Comparison of ENCODE assay signal across 16 mouse cellular contexts in the genomic region with DNA sequence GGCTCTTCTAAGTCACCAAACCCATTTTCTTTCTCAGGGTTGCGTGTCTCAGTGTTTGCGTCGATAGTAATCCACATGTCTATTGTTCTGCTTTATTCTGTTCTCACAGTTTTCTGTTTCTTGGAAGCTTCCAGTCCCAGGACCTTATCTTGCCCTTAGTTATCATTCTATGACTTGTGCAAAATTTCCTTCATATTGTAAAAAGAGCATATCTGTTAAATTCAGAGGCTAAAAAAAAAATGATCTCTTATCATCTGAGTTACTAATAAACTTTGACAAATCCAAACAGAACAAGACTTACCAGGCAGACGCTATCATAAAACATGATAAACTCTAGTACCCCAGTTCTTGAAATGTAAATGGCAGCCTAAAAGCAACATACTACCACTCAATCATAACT.
"Had no signal": no experiment of that assay in that cellular context is flagged by ENCODE, and none has a peak within 500 bp of the region (broad histone marks: within the 10 kb centered on the region; RNA-seq: fewer than 3 reads in every experiment).

No protein-coding gene starts in this region.

- H3K27ac ChIP-seq: neural tube, embryonic 12.5 days; neural tube, embryonic 13.5 days; neural tube, embryonic 15.5 days; stomach, embryonic 15.5 days; stomach, postnatal 0 days had no signal

- H3K4me1 ChIP-seq: neural tube, embryonic 12.5 days; neural tube, embryonic 13.5 days; neural tube, embryonic 15.5 days; stomach, embryonic 15.5 days had no signal

- H3K9ac ChIP-seq: neural tube, embryonic 12.5 days; neural tube, embryonic 13.5 days; neural tube, embryonic 15.5 days; stomach, embryonic 15.5 days had no signal

- H3K27me3 ChIP-seq: neural tube, embryonic 12.5 days; neural tube, embryonic 13.5 days; neural tube, embryonic 15.5 days; stomach, embryonic 15.5 days had no signal

- H3K4me3 ChIP-seq: neural tube, embryonic 12.5 days; neural tube, embryonic 13.5 days; neural tube, embryonic 15.5 days; stomach, embryonic 15.5 days had no signal

- DNase-seq: retina, postnatal 1 day; right cerebral cortex, adult 18-20 months; right cerebral cortex, postnatal 14 days; right cerebral cortex, postnatal 25 days; right cerebral cortex, postnatal 4 days; spleen, adult 18-20 months; thymus, adult 2 months; thymus, postnatal 14 days; thymus, postnatal 25 days; thymus, postnatal 36 days; thymus, postnatal 4 days had no signal

- H3K9me3 ChIP-seq: neural tube, embryonic 12.5 days; neural tube, embryonic 13.5 days; neural tube, embryonic 15.5 days; stomach, embryonic 15.5 days had no signal

- H3K36me3 ChIP-seq: neural tube, embryonic 15.5 days had no signal
